Mouse (Mus musculus): Measurements from ENCODE around the gene Rprd2. TPM values are rescaled to one million over a fixed set of nuclear protein-coding genes. Genes with fewer than 3 reads are reported as not detected.
A peak's percentile ranks its signal among the peaks of the same experiment; 100 is the strongest.

Rprd2 gene
- polyA plus RNA-seq, 1 experiment: 37.1 TPM

GRCm38 (mm10) chr3:95754345-95755206 is 64.1 kb downstream of the Rprd2 start:
- Histone ChIP-seq H3K4me1 (ENCODE audit: control insufficient read depth, insufficient read depth, low read length) (no peaks in the 10 kb centered on the region), H3K27ac (ENCODE audit: insufficient read depth, low read length) (0 out of 2 replicates have a peak overlapping the region, but pooled peaks have one; percentile 1), H3K4me3 (ENCODE audit: insufficient read depth, low read length) (peak overlapping the region; percentile 69)
- TF ChIP-seq POLR2A (IDR thresholded peaks at IDR 0.05; ENCODE audit: low read depth, low read length) (peak; percentile 77), CTCF (IDR thresholded peaks at IDR 0.05; ENCODE audit: borderline replicate concordance, insufficient read depth, low read length) (no peak)

GRCm38 (mm10) chr3:95752935-95753334 is 65.7 kb downstream of the Rprd2 start:
- H3K4me3 ChIP-seq (ENCODE audit: insufficient read depth, low read length): no peak overlapping the region
- no peak overlapping the region for H3K27ac ChIP-seq (ENCODE audit: insufficient read depth, low read length)
- H3K4me1 ChIP-seq (ENCODE audit: control insufficient read depth, insufficient read depth, low read length): no peaks in the 10 kb centered on the region
- no peak for TF ChIP-seq CTCF (IDR thresholded peaks at IDR 0.05; ENCODE audit: borderline replicate concordance, insufficient read depth, low read length)
- TF ChIP-seq POLR2A (IDR thresholded peaks at IDR 0.05; ENCODE audit: low read depth, low read length): no peak

GRCm38 (mm10) chr3:95740406-95740805 is 78.3 kb downstream of the Rprd2 start:
- 0 out of 2 replicates have a peak, but pooled peaks cover 2% of the 10 kb centered on the region for H3K4me1 ChIP-seq (ENCODE audit: control insufficient read depth, insufficient read depth, low read length)
- TF ChIP-seq POLR2A (IDR thresholded peaks at IDR 0.05; ENCODE audit: low read depth, low read length) (no peak), CTCF (IDR thresholded peaks at IDR 0.05; ENCODE audit: borderline replicate concordance, insufficient read depth, low read length) (no peak)
- no peak overlapping the region for H3K27ac ChIP-seq (ENCODE audit: insufficient read depth, low read length)
- no peak overlapping the region for H3K4me3 ChIP-seq (ENCODE audit: insufficient read depth, low read length)

- Histone ChIP-seq H3K4me1 (ENCODE audit: control insufficient read depth, insufficient read depth, low read length) (0 out of 2 replicates have a peak, but pooled peaks cover 2% of the 10 kb centered on the region), H3K4me3 (ENCODE audit: insufficient read depth, low read length) (no peak within 1 kb of the TSS), H3K27ac (ENCODE audit: insufficient read depth, low read length) (peak within 1 kb of the TSS; percentile 32; the same call in 1 of the 2 replicates)
- TF ChIP-seq POLR2A (IDR thresholded peaks at IDR 0.05; ENCODE audit: low read depth, low read length) (peak; percentile 97), CTCF (IDR thresholded peaks at IDR 0.05; ENCODE audit: borderline replicate concordance, insufficient read depth, low read length) (no peak)
These were observed 79.1 kb downstream of the Rprd2 start, which contains the start of gene Ecm1 for GRCm38 (mm10) chr3:95739353-95740104. Gene Ecm1, minus strand, starts transcription at chr3:95739569.

GRCm38 (mm10) chr3:95735071-95735670 is 83.5 kb downstream of the Rprd2 start:
- Histone ChIP-seq H3K4me1 (ENCODE audit: control insufficient read depth, insufficient read depth, low read length) (peaks cover 2% of the 10 kb centered on the region; the same call in 1 of the 2 replicates), H3K4me3 (ENCODE audit: insufficient read depth, low read length) (no peak overlapping the region), H3K27ac (ENCODE audit: insufficient read depth, low read length) (no peak overlapping the region)
- TF ChIP-seq POLR2A (IDR thresholded peaks at IDR 0.05; ENCODE audit: low read depth, low read length) (no peak), CTCF (IDR thresholded peaks at IDR 0.05; ENCODE audit: borderline replicate concordance, insufficient read depth, low read length) (no peak)

GRCm38 (mm10) chr3:95734092-95734702 is 84.5 kb downstream of the Rprd2 start:
- Histone ChIP-seq H3K4me1 (ENCODE audit: control insufficient read depth, insufficient read depth, low read length) (peaks cover under 1% of the 10 kb centered on the region; the same call in 1 of the 2 replicates), H3K4me3 (ENCODE audit: insufficient read depth, low read length) (no peak overlapping the region), H3K27ac (ENCODE audit: insufficient read depth, low read length) (no peak overlapping the region)
- TF ChIP-seq CTCF (IDR thresholded peaks at IDR 0.05; ENCODE audit: borderline replicate concordance, insufficient read depth, low read length) (no peak), POLR2A (IDR thresholded peaks at IDR 0.05; ENCODE audit: low read depth, low read length) (no peak)

GRCm38 (mm10) chr3:95732744-95733521 is 85.7 kb downstream of the Rprd2 start:
- H3K27ac ChIP-seq (ENCODE audit: insufficient read depth, low read length): no peak overlapping the region
- TF ChIP-seq POLR2A (IDR thresholded peaks at IDR 0.05; ENCODE audit: low read depth, low read length) (0 out of 2 replicates have a peak, but pooled peaks have one; percentile 17), CTCF (IDR thresholded peaks at IDR 0.05; ENCODE audit: borderline replicate concordance, insufficient read depth, low read length) (no peak)

GRCm38 (mm10) chr3:95732297-95732696 is 86.4 kb downstream of the Rprd2 start:
- H3K4me3 ChIP-seq (ENCODE audit: insufficient read depth, low read length): no peak overlapping the region
- peaks cover 3% of the 10 kb centered on the region; the same call in 1 of the 2 replicates for H3K4me1 ChIP-seq (ENCODE audit: control insufficient read depth, insufficient read depth, low read length)
- no peak overlapping the region for H3K27ac ChIP-seq (ENCODE audit: insufficient read depth, low read length)
- TF ChIP-seq POLR2A (IDR thresholded peaks at IDR 0.05; ENCODE audit: low read depth, low read length): no peak
- TF ChIP-seq CTCF (IDR thresholded peaks at IDR 0.05; ENCODE audit: borderline replicate concordance, insufficient read depth, low read length): no peak

More at GRCm38 (mm10) chr3:95732744-95733521, 85.7 kb downstream of the Rprd2 start:
- H3K4me3 ChIP-seq (ENCODE audit: insufficient read depth, low read length): no peak overlapping the region
- peaks cover 3% of the 10 kb centered on the region; the same call in 1 of the 2 replicates for H3K4me1 ChIP-seq (ENCODE audit: control insufficient read depth, insufficient read depth, low read length)
